Mouse (Mus musculus) lung, postnatal 0 days (tissue): ENCODE measurements around the gene Prickle2.

Experiments used
- CTCF ChIP-seq: IDR thresholded peaks from 2 replicates; pipeline ENCODE4 v1.5.1; 2016; ENCODE audit warnings: antibody characterized with exemption, mild to moderate bottlenecking
- EP300 ChIP-seq: IDR thresholded peaks from 2 replicates; pipeline ENCODE4 v1.6.1; 2016; ENCODE audit warnings: antibody characterized with exemption, mild to moderate bottlenecking, control low read depth

GRCm38 (mm10) chr6:92481690-92481956 is 224.3 kb downstream of the Prickle2 start:
- no peak for TF ChIP-seq CTCF
- no peak for TF ChIP-seq EP300
